Mouse (Mus musculus): ENCODE results near the gene Pcbd2.

GRCm38 (mm10) chr13:55803973-55804372 lies 76.8 kb downstream of the Pcbd2 start:
- TF ChIP-seq POLR2A (IDR thresholded peaks at IDR 0.05; ENCODE audit: borderline replicate concordance, insufficient read depth, low read length) = no peak
- no peak for TF ChIP-seq CTCF (IDR thresholded peaks at IDR 0.05; ENCODE audit: borderline replicate concordance, insufficient read depth, low read depth, low read length)
